Mouse (Mus musculus): ENCODE data around the gene Gm15217. TPM values are rescaled to one million over a fixed set of nuclear protein-coding genes. Genes with fewer than 3 reads are reported as not detected.

Gene Gm15217
- polyA plus RNA-seq, 1 experiment from 2014 or later, result 1.2 TPM

Other genes with a start within 250 kb of the Gm15217 start
- 62.9 and 71.5 TPM in 2 replicates for gene Bmp4, start 11.3 kb downstream of the Gm15217 start, polyA plus RNA-seq (2014; fragmentation: Nextera tagmentation; extraction: Ambion mirVana)